Mouse (Mus musculus) embryonic facial prominence, embryonic 10.5 days (tissue): ENCODE results near the gene Ror1. TPM values are rescaled to one million over a fixed set of nuclear protein-coding genes. Genes with fewer than 3 reads are reported as not detected.

Source experiments
- DNase-seq: peaks from one replicate; pipeline ENCODE4 v3.0.0-alpha.2; 2017; ENCODE audit warnings: low spot score
- H3K27ac ChIP-seq: fragments of 300-500 bp; sonication (generic); replicated peaks from 2 replicates; pipeline ENCODE4 v1.5.1; 2016; ENCODE audit warnings: mild to moderate bottlenecking
- H3K27me3 ChIP-seq: fragments of 300-500 bp; sonication (generic); replicated peaks from 2 replicates; pipeline ENCODE4 v1.6.1; 2016; ENCODE audit warnings: low read depth, mild to moderate bottlenecking; ENCODE audit not compliant: poor library complexity, severe bottlenecking
- H3K36me3 ChIP-seq: fragments of 300-500 bp; sonication (generic); replicated peaks from 2 replicates; pipeline ENCODE4 v1.6.1; 2016; ENCODE audit warnings: mild to moderate bottlenecking, moderate library complexity
- H3K4me1 ChIP-seq: fragments of 300-500 bp; sonication (generic); 2 replicates; pipeline ENCODE4 v1.6.1; 2016
- H3K4me3 ChIP-seq: fragments of 300-500 bp; sonication (generic); 2 replicates; pipeline ENCODE4 v1.5.1; 2016; ENCODE audit warnings: mild to moderate bottlenecking, moderate library complexity
- H3K9me3 ChIP-seq: fragments of 300-500 bp; sonication (generic); 2 replicates; pipeline ENCODE4 v1.6.1; 2016; ENCODE audit warnings: mild to moderate bottlenecking
- WGBS: fragments of 180-500 bp; shearing (Covaris S2); methylation state at CpG from one replicate; pipeline ENCODE4 v1.1.7; 2016; 5-methylcytosine and 5-hydroxymethylcytosine counted together
- polyA plus RNA-seq: library from polyadenylated mRNA; unstranded; fragments of >200 nt; fragmentation: Nextera tagmentation; extraction: Ambion mirVana; gene quantifications from 2 replicates; pipeline ENCODE4 v1.2.1, GENCODE M21; 2016

Gene Ror1
- polyA plus RNA-seq, 1 experiment from 2014 or later, result 12.0 TPM

GRCm38 (mm10) chr4:100226619-100227018, 131.0 kb downstream of the Ror1 start:
- H3K36me3 ChIP-seq, result no peaks in the 10 kb centered on the region
- peak overlapping the region; percentile 16; the same call in 1 of the 2 replicates for H3K27ac ChIP-seq
- H3K27me3 ChIP-seq, result no peaks in the 10 kb centered on the region; the same call in 1 of the 2 replicates
- DNase-seq, result no peak
- 74% methylated on average over 4 of the region's 4 CpGs for WGBS
- H3K4me1 ChIP-seq, result peaks cover 52% of the 10 kb centered on the region
- H3K9me3 ChIP-seq, result no peaks in the 10 kb centered on the region
- H3K4me3 ChIP-seq, result no peak overlapping the region

- no peak overlapping the region for H3K4me3 ChIP-seq
- no peak for DNase-seq
- WGBS, result 78% methylated on average over 3 of the region's 3 CpGs
- peaks cover 39% of the 10 kb centered on the region for H3K4me1 ChIP-seq
- no peaks in the 10 kb centered on the region for H3K9me3 ChIP-seq
- no peaks in the 10 kb centered on the region for H3K27me3 ChIP-seq
- H3K27ac ChIP-seq, result no peak overlapping the region
- H3K36me3 ChIP-seq, result no peaks in the 10 kb centered on the region
These were observed 132.5 kb downstream of the Ror1 start for GRCm38 (mm10) chr4:100228106-100228505.

- WGBS, result 80% methylated on average over 5 of the region's 5 CpGs
These were observed 134.7 kb downstream of the Ror1 start for GRCm38 (mm10) chr4:100230245-100230644.

GRCm38 (mm10) chr4:100230963-100231362, 135.4 kb downstream of the Ror1 start:
- H3K4me3 ChIP-seq, result no peak overlapping the region
- 83% methylated on average over 2 of the region's 2 CpGs for WGBS
- H3K36me3 ChIP-seq, result no peaks in the 10 kb centered on the region
- no peaks in the 10 kb centered on the region for H3K27me3 ChIP-seq
- no peak for DNase-seq
- no peaks in the 10 kb centered on the region for H3K9me3 ChIP-seq
- H3K4me1 ChIP-seq, result peaks cover 17% of the 10 kb centered on the region
- H3K27ac ChIP-seq, result no peak overlapping the region

More at GRCm38 (mm10) chr4:100230245-100230644, 134.7 kb downstream of the Ror1 start:
- no peak for DNase-seq
- no peaks in the 10 kb centered on the region for H3K9me3 ChIP-seq
- no peaks in the 10 kb centered on the region for H3K36me3 ChIP-seq
- H3K4me1 ChIP-seq, result peaks cover 21% of the 10 kb centered on the region
- no peak overlapping the region for H3K4me3 ChIP-seq
- H3K27ac ChIP-seq, result no peak overlapping the region
- H3K27me3 ChIP-seq, result no peaks in the 10 kb centered on the region

GRCm38 (mm10) chr4:100231906-100232305, 136.3 kb downstream of the Ror1 start:
- H3K27me3 ChIP-seq, result no peaks in the 10 kb centered on the region
- no peak overlapping the region for H3K27ac ChIP-seq
- peaks cover 21% of the 10 kb centered on the region for H3K4me1 ChIP-seq
- 93% methylated on average over 3 of the region's 3 CpGs for WGBS
- DNase-seq, result no peak
- no peaks in the 10 kb centered on the region for H3K9me3 ChIP-seq
- no peak overlapping the region for H3K4me3 ChIP-seq
- H3K36me3 ChIP-seq, result no peaks in the 10 kb centered on the region

- H3K9me3 ChIP-seq, result no peaks in the 10 kb centered on the region
- no peak overlapping the region for H3K4me3 ChIP-seq
- H3K36me3 ChIP-seq, result no peaks in the 10 kb centered on the region
- WGBS, result 90% methylated on average over 7 of the region's 7 CpGs
- no peak overlapping the region for H3K27ac ChIP-seq
- DNase-seq, result no peak
- H3K4me1 ChIP-seq, result peaks cover 27% of the 10 kb centered on the region
- H3K27me3 ChIP-seq, result no peaks in the 10 kb centered on the region
These were observed 136.9 kb downstream of the Ror1 start for GRCm38 (mm10) chr4:100232541-100232940.

- Histone ChIP-seq H3K27ac (no peak overlapping the region), H3K36me3 (no peaks in the 10 kb centered on the region), H3K4me3 (no peak overlapping the region), H3K4me1 (peaks cover 23% of the 10 kb centered on the region), H3K9me3 (no peaks in the 10 kb centered on the region), H3K27me3 (no peaks in the 10 kb centered on the region)
- DNase-seq, result no peak
- WGBS, result 86% methylated on average over 10 of the region's 10 CpGs
These were observed 138.2 kb downstream of the Ror1 start for GRCm38 (mm10) chr4:100233770-100234169.

- Histone ChIP-seq H3K27me3 (no peaks in the 10 kb centered on the region), H3K4me1 (peaks cover 15% of the 10 kb centered on the region), H3K9me3 (no peaks in the 10 kb centered on the region), H3K27ac (no peak overlapping the region), H3K36me3 (no peaks in the 10 kb centered on the region), H3K4me3 (no peak overlapping the region)
- peak; percentile 36 for DNase-seq
- WGBS, result 44% methylated on average over 3 of the region's 3 CpGs
These were observed 140.7 kb downstream of the Ror1 start for GRCm38 (mm10) chr4:100236339-100236738.

- no peaks in the 10 kb centered on the region for H3K27me3 ChIP-seq
- H3K36me3 ChIP-seq, result no peaks in the 10 kb centered on the region
- H3K4me3 ChIP-seq, result no peak overlapping the region
- DNase-seq, result no peak
- WGBS, result 83% methylated on average over 6 of the region's 6 CpGs
- peaks cover 12% of the 10 kb centered on the region for H3K4me1 ChIP-seq
- no peak overlapping the region for H3K27ac ChIP-seq
- no peaks in the 10 kb centered on the region for H3K9me3 ChIP-seq
These were observed 146.6 kb downstream of the Ror1 start for GRCm38 (mm10) chr4:100242061-100242756.

GRCm38 (mm10) chr4:100244250-100244649, 148.7 kb downstream of the Ror1 start:
- no peak for DNase-seq
- no peaks in the 10 kb centered on the region for H3K27me3 ChIP-seq
- no peaks in the 10 kb centered on the region for H3K9me3 ChIP-seq
- no peak overlapping the region for H3K27ac ChIP-seq
- no peak overlapping the region for H3K4me3 ChIP-seq
- 83% methylated on average over 8 of the region's 8 CpGs for WGBS
- H3K36me3 ChIP-seq, result no peaks in the 10 kb centered on the region
- H3K4me1 ChIP-seq, result peaks cover 23% of the 10 kb centered on the region

- no peaks in the 10 kb centered on the region for H3K27me3 ChIP-seq
- no peak for DNase-seq
- no peaks in the 10 kb centered on the region for H3K36me3 ChIP-seq
- H3K9me3 ChIP-seq, result no peaks in the 10 kb centered on the region
- H3K27ac ChIP-seq, result no peak overlapping the region
- H3K4me1 ChIP-seq, result peaks cover 23% of the 10 kb centered on the region
- H3K4me3 ChIP-seq, result no peak overlapping the region
- WGBS, result 71% methylated on average over 6 of the region's 6 CpGs
These were observed 149.1 kb downstream of the Ror1 start for GRCm38 (mm10) chr4:100244701-100245100.

GRCm38 (mm10) chr4:100247826-100248225, 152.2 kb downstream of the Ror1 start:
- Histone ChIP-seq H3K4me1 (peaks cover 39% of the 10 kb centered on the region), H3K27me3 (no peaks in the 10 kb centered on the region), H3K36me3 (no peaks in the 10 kb centered on the region; the same call in 1 of the 2 replicates), H3K4me3 (no peak overlapping the region), H3K27ac (no peak overlapping the region), H3K9me3 (no peaks in the 10 kb centered on the region)
- DNase-seq, result no peak
- WGBS, result 76% methylated on average over 7 of the region's 7 CpGs

GRCm38 (mm10) chr4:100248273-100248672, 152.7 kb downstream of the Ror1 start:
- Histone ChIP-seq H3K27me3 (no peaks in the 10 kb centered on the region), H3K9me3 (no peaks in the 10 kb centered on the region), H3K4me1 (peaks cover 43% of the 10 kb centered on the region), H3K36me3 (no peaks in the 10 kb centered on the region; the same call in 1 of the 2 replicates), H3K27ac (no peak overlapping the region), H3K4me3 (no peak overlapping the region)
- DNase-seq, result no peak
- WGBS, result 89% methylated on average over 2 of the region's 2 CpGs
